Mouse (Mus musculus): Measurements from ENCODE around the gene Sulf2. TPM values are rescaled to one million over a fixed set of nuclear protein-coding genes. Genes with fewer than 3 reads are reported as not detected.

The Sulf2 gene
- polyA plus RNA-seq, 1 experiment from 2014 or later: 87.6 TPM

GRCm38 (mm10) chr2:166121681-166122355, 33.6 kb downstream of the Sulf2 start:
- ATAC-seq (ENCODE audit: low FRiP score): no peak
- Histone ChIP-seq H3K27me3 (ENCODE audit: control insufficient read depth, insufficient read depth, low read length) (no peaks in the 10 kb centered on the region), H3K4me3 (ENCODE audit: low read depth, low read length) (no peak overlapping the region), H3K36me3 (ENCODE audit: control insufficient read depth, insufficient read depth, low read length) (peaks cover 2% of the 10 kb centered on the region; the same call in 1 of the 2 replicates), H3K9ac (ENCODE audit: low read length) (no peak overlapping the region), H3K9me3 (ENCODE audit: control insufficient read depth, low read length) (no peaks in the 10 kb centered on the region), H3K4me1 (ENCODE audit: control insufficient read depth, insufficient read depth, low read length) (no peaks in the 10 kb centered on the region), H3K4me2 (no peak overlapping the region), H3K27ac (ENCODE audit: low read depth, low read length) (no peak overlapping the region)
- no peak for DNase-seq (ENCODE audit: low spot score, missing footprints)
- 92% methylated on average over 14 of the region's 14 CpGs for WGBS

DNA sequence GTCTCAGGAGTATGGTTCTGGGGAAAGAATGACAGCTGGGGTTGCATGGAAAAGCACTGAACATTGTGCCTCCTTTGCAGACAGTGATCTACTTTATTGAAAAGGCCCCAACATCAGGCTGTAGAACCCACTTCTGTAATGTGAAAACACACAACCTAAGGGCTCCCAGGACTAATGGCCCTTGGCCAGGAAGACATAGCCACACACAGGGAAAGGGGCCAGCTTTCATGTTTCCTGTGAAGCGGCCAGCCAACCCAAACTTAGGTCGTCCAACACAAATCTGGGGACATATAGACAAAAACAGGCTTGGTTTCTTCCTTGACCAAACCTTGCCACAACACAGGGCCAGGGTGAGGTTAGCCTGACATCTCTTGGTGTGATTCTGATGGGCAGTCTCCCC, 35.5 kb downstream of the Sulf2 start:
- peaks cover 11% of the 10 kb centered on the region; the same call in 1 of the 2 replicates for H3K36me3 ChIP-seq (ENCODE audit: control insufficient read depth, insufficient read depth, low read length)
- no peak overlapping the region for H3K27ac ChIP-seq (ENCODE audit: low read depth, low read length)

GRCm38 (mm10) chr2:166116704-166117103, 38.8 kb downstream of the Sulf2 start:
- DNase-seq (ENCODE audit: low spot score, missing footprints): no peak
- H3K9me3 ChIP-seq (ENCODE audit: control insufficient read depth, low read length): no peaks in the 10 kb centered on the region
- no peak overlapping the region for H3K9ac ChIP-seq (ENCODE audit: low read length)
- H3K27ac ChIP-seq (ENCODE audit: low read depth, low read length): no peak overlapping the region
- no peaks in the 10 kb centered on the region for H3K27me3 ChIP-seq (ENCODE audit: control insufficient read depth, insufficient read depth, low read length)
- peaks cover 8% of the 10 kb centered on the region; the same call in 1 of the 2 replicates for H3K4me1 ChIP-seq (ENCODE audit: control insufficient read depth, insufficient read depth, low read length)
- no peak overlapping the region for H3K4me2 ChIP-seq
- no peak overlapping the region for H3K4me3 ChIP-seq (ENCODE audit: low read depth, low read length)
- no peak for ATAC-seq (ENCODE audit: low FRiP score)
- peaks cover 9% of the 10 kb centered on the region; the same call in 1 of the 2 replicates for H3K36me3 ChIP-seq (ENCODE audit: control insufficient read depth, insufficient read depth, low read length)
- WGBS: 96% methylated on average over 16 of the region's 16 CpGs

More for the DNA sequence above, 35.5 kb downstream of the Sulf2 start:
- Histone ChIP-seq H3K4me3 (ENCODE audit: low read depth, low read length) (no peak overlapping the region), H3K4me1 (ENCODE audit: control insufficient read depth, insufficient read depth, low read length) (no peaks in the 10 kb centered on the region), H3K4me2 (no peak overlapping the region), H3K27me3 (ENCODE audit: control insufficient read depth, insufficient read depth, low read length) (no peaks in the 10 kb centered on the region), H3K9ac (ENCODE audit: low read length) (no peak overlapping the region), H3K9me3 (ENCODE audit: control insufficient read depth, low read length) (no peaks in the 10 kb centered on the region)
- ATAC-seq (ENCODE audit: low FRiP score) (no peak), DNase-seq (ENCODE audit: low spot score, missing footprints) (no peak)
- WGBS: 96% methylated on average over 2 of the region's 2 CpGs

GRCm38 (mm10) chr2:166116278-166116608, 39.2 kb downstream of the Sulf2 start:
- Histone ChIP-seq H3K9me3 (ENCODE audit: control insufficient read depth, low read length) (no peaks in the 10 kb centered on the region), H3K4me2 (no peak overlapping the region), H3K4me3 (ENCODE audit: low read depth, low read length) (no peak overlapping the region), H3K9ac (ENCODE audit: low read length) (no peak overlapping the region), H3K36me3 (ENCODE audit: control insufficient read depth, insufficient read depth, low read length) (peaks cover 9% of the 10 kb centered on the region; the same call in 1 of the 2 replicates), H3K4me1 (ENCODE audit: control insufficient read depth, insufficient read depth, low read length) (peaks cover 8% of the 10 kb centered on the region; the same call in 1 of the 2 replicates), H3K27ac (ENCODE audit: low read depth, low read length) (no peak overlapping the region), H3K27me3 (ENCODE audit: control insufficient read depth, insufficient read depth, low read length) (no peaks in the 10 kb centered on the region)
- WGBS: 90% methylated on average over 7 of the region's 7 CpGs
- ATAC-seq (ENCODE audit: low FRiP score) (no peak), DNase-seq (ENCODE audit: low spot score, missing footprints) (no peak)

DNA sequence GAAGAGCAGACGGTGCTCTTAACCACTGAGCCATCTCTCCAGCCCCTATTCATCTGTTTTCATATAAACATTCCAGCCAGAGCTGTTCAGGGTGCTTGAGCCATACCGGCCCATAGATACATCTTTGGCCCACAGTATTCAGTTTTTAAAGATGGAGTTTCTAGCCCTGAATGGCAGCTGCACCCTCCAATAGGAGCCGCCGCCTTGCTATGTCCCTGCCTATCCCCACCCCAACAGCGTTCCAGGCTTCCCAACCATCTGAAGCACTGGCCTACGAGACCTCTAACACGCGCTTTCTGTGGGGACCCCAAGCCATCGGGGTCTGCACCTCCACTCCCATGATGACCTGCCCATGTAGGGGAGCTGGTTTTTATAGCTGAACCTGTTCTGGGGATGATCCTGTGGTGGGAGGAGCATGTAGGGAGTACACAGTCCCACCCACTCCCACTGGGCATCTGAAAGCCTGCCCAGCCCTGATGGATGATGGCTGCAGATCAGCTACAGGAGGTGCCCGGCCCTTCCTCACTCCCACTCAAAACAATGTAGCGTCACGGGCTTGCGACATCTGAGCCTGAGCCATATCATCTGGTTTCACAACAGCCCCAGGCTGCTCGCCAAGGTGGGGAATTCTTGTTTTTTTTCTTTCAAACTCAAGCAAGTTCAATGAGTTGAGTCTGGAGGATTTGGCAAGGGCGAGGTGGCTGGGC, 39.7 kb downstream of the Sulf2 start:
- Histone ChIP-seq H3K9me3 (ENCODE audit: control insufficient read depth, low read length) (no peaks in the 10 kb centered on the region), H3K9ac (ENCODE audit: low read length) (no peak overlapping the region), H3K4me3 (ENCODE audit: low read depth, low read length) (no peak overlapping the region), H3K27ac (ENCODE audit: low read depth, low read length) (no peak overlapping the region), H3K4me2 (no peak overlapping the region), H3K27me3 (ENCODE audit: control insufficient read depth, insufficient read depth, low read length) (no peaks in the 10 kb centered on the region), H3K36me3 (ENCODE audit: control insufficient read depth, insufficient read depth, low read length) (peaks cover 9% of the 10 kb centered on the region; the same call in 1 of the 2 replicates), H3K4me1 (ENCODE audit: control insufficient read depth, insufficient read depth, low read length) (peaks cover 8% of the 10 kb centered on the region; the same call in 1 of the 2 replicates)
- WGBS: 96% methylated on average over 15 of the region's 15 CpGs
- DNase-seq (ENCODE audit: low spot score, missing footprints) (no peak), ATAC-seq (ENCODE audit: low FRiP score) (no peak)

DNA sequence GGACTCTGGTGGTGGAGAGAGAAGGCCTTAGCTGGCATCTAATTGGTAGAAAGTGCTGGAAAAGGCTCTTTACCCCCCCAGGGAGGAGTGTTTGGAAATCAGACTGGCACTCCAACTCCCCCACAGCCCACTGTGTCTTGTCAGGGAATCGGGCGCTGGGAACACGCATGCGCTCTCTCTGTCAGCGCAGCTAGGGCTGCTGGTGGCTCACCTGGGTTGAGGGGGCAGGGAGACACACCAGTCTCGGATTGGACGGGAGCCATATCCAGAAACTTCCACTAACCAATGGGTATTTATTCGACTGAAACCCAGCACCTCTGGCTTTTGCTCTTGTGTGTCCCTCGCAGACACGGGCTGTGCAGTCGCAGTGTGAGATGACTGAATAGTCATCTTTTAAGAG, 42.5 kb downstream of the Sulf2 start:
- Histone ChIP-seq H3K9ac (ENCODE audit: low read length) (no peak overlapping the region), H3K27ac (ENCODE audit: low read depth, low read length) (no peak overlapping the region), H3K27me3 (ENCODE audit: control insufficient read depth, insufficient read depth, low read length) (no peaks in the 10 kb centered on the region), H3K9me3 (ENCODE audit: control insufficient read depth, low read length) (no peaks in the 10 kb centered on the region), H3K4me2 (no peak overlapping the region), H3K36me3 (ENCODE audit: control insufficient read depth, insufficient read depth, low read length) (peaks cover 9% of the 10 kb centered on the region; the same call in 1 of the 2 replicates), H3K4me1 (ENCODE audit: control insufficient read depth, insufficient read depth, low read length) (peaks cover 8% of the 10 kb centered on the region; the same call in 1 of the 2 replicates), H3K4me3 (ENCODE audit: low read depth, low read length) (no peak overlapping the region)
- DNase-seq (ENCODE audit: low spot score, missing footprints): no peak
- ATAC-seq (ENCODE audit: low FRiP score): no peak
- WGBS: 90% methylated on average over 11 of the region's 11 CpGs

DNA sequence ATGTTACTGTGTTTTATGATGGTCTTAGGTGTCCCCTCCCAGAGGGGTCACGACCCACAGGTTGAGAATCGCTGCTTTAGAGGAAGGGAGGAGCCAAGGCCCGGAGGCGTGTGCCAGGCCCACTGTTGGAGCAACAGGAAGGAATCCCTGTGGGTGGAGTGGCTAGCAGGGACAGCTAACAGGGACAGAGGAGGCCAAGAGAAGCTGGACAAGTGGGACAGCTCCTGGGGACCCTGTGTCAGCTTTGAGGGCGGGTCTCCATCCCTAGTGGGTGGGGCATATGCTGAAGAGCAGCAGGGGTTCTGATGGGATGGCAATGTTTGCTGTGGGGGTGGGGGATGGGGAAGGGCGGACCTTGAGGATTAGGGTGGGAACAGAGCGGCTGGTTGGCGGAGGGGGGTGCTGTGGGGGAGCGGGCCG, 43.6 kb downstream of the Sulf2 start:
- H3K27me3 ChIP-seq (ENCODE audit: control insufficient read depth, insufficient read depth, low read length): no peaks in the 10 kb centered on the region
- H3K9ac ChIP-seq (ENCODE audit: low read length): no peak overlapping the region
- WGBS: 39% methylated on average over 10 of the region's 10 CpGs
- no peak overlapping the region for H3K27ac ChIP-seq (ENCODE audit: low read depth, low read length)
- H3K4me1 ChIP-seq (ENCODE audit: control insufficient read depth, insufficient read depth, low read length): peaks cover 8% of the 10 kb centered on the region; the same call in 1 of the 2 replicates
- no peak overlapping the region for H3K4me3 ChIP-seq (ENCODE audit: low read depth, low read length)
- DNase-seq (ENCODE audit: low spot score, missing footprints) (peak; percentile 90), ATAC-seq (ENCODE audit: low FRiP score) (peak; percentile 65)
- no peaks in the 10 kb centered on the region for H3K9me3 ChIP-seq (ENCODE audit: control insufficient read depth, low read length)
- H3K36me3 ChIP-seq (ENCODE audit: control insufficient read depth, insufficient read depth, low read length): peaks cover 9% of the 10 kb centered on the region; the same call in 1 of the 2 replicates
- no peak overlapping the region for H3K4me2 ChIP-seq

DNA sequence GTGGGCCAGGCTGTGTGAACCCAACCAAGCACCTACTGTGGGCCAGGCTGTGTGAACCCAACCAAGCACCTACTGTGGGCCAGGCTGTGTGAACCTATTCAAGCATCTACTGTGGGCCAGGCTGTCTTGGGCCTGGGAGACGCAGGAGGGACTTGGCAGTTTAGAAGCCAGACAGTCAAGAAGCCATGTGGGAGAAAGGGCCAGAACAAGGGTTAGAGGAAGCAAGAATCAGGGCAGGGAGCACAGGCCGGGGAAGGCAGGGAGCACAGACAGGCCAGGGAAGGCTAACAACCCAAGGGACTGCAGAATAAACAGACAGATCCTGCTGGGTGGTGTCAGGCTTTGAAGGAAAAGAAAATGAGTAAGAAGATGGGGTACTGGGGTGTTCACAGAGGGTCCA, 44.2 kb downstream of the Sulf2 start:
- H3K9ac ChIP-seq (ENCODE audit: low read length): no peak overlapping the region
- DNase-seq (ENCODE audit: low spot score, missing footprints) (no peak), ATAC-seq (ENCODE audit: low FRiP score) (no peak)
- H3K27me3 ChIP-seq (ENCODE audit: control insufficient read depth, insufficient read depth, low read length): no peaks in the 10 kb centered on the region
- H3K4me3 ChIP-seq (ENCODE audit: low read depth, low read length): no peak overlapping the region
- peaks cover 8% of the 10 kb centered on the region; the same call in 1 of the 2 replicates for H3K4me1 ChIP-seq (ENCODE audit: control insufficient read depth, insufficient read depth, low read length)
- H3K27ac ChIP-seq (ENCODE audit: low read depth, low read length): no peak overlapping the region
- H3K36me3 ChIP-seq (ENCODE audit: control insufficient read depth, insufficient read depth, low read length): peaks cover 3% of the 10 kb centered on the region; the same call in 1 of the 2 replicates
- H3K9me3 ChIP-seq (ENCODE audit: control insufficient read depth, low read length): no peaks in the 10 kb centered on the region
- H3K4me2 ChIP-seq: no peak overlapping the region
- WGBS: 84% methylated on average over 2 of the region's 2 CpGs

- Histone ChIP-seq H3K27ac (ENCODE audit: low read depth, low read length) (no peak overlapping the region), H3K4me3 (ENCODE audit: low read depth, low read length) (no peak overlapping the region), H3K4me1 (ENCODE audit: control insufficient read depth, insufficient read depth, low read length) (peaks cover 8% of the 10 kb centered on the region; the same call in 1 of the 2 replicates), H3K9ac (ENCODE audit: low read length) (no peak overlapping the region), H3K9me3 (ENCODE audit: control insufficient read depth, low read length) (no peaks in the 10 kb centered on the region), H3K36me3 (ENCODE audit: control insufficient read depth, insufficient read depth, low read length) (no peaks in the 10 kb centered on the region; the same call in 1 of the 2 replicates), H3K27me3 (ENCODE audit: control insufficient read depth, insufficient read depth, low read length) (no peaks in the 10 kb centered on the region), H3K4me2 (no peak overlapping the region)
- 79% methylated on average over 8 of the region's 8 CpGs for WGBS
- ATAC-seq (ENCODE audit: low FRiP score): no peak
- DNase-seq (ENCODE audit: low spot score, missing footprints): no peak
Measured at GRCm38 (mm10) chr2:166110764-166111163, 44.7 kb downstream of the Sulf2 start.

Measured in midbrain, embryonic 11.5 days (tissue).